Mouse (Mus musculus) heart, embryonic 15.5 days (tissue): ENCODE results near the gene Shisa3. TPM values are rescaled to one million over a fixed set of nuclear protein-coding genes. Genes with fewer than 3 reads are reported as not detected.

Experiments used
- ATAC-seq: fragments of 200-750 bp; cut with Nextera tagmentation; replicated peaks from 2 replicates; pipeline ENCODE4 v1.8.0; 2017; ENCODE audit warnings: low read depth, moderate TSS enrichment; ENCODE audit not compliant: insufficient number of reproducible peaks, insufficient read depth, low FRiP score
- H3K27ac ChIP-seq: fragments of 300-500 bp; sonication (generic); 2 replicates; pipeline ENCODE4 v1.5.1; 2015; ENCODE audit warnings: mild to moderate bottlenecking, inconsistent platforms
- H3K27me3 ChIP-seq: fragments of 300-500 bp; sonication (generic); 2 replicates; pipeline ENCODE4 v1.6.1; 2015; ENCODE audit warnings: inconsistent platforms
- H3K36me3 ChIP-seq: fragments of 300-500 bp; sonication (generic); 2 replicates; pipeline ENCODE4 v1.6.1; 2015; ENCODE audit warnings: mild to moderate bottlenecking, inconsistent platforms
- H3K4me1 ChIP-seq: fragments of 300-500 bp; sonication (generic); replicated peaks from 2 replicates; pipeline ENCODE4 v1.6.1; 2015; ENCODE audit warnings: inconsistent platforms
- H3K4me2 ChIP-seq: fragments of 300-500 bp; sonication (generic); 2 replicates; pipeline ENCODE4 v1.6.1; 2015; ENCODE audit warnings: inconsistent platforms, mild to moderate bottlenecking, moderate library complexity
- H3K4me3 ChIP-seq: fragments of 300-500 bp; sonication (generic); 2 replicates; pipeline ENCODE4 v1.5.1; 2015; ENCODE audit warnings: mild to moderate bottlenecking, inconsistent platforms
- H3K9ac ChIP-seq: fragments of 300-500 bp; sonication (generic); 2 replicates; pipeline ENCODE4 v1.6.1; 2015; ENCODE audit warnings: mild to moderate bottlenecking, inconsistent platforms
- H3K9me3 ChIP-seq: fragments of 300-500 bp; sonication (generic); replicated peaks from 2 replicates; pipeline ENCODE4 v1.6.1; 2016; ENCODE audit warnings: inconsistent platforms
- WGBS: fragments of 180-500 bp; shearing (Covaris S2); methylation state at CpG from one replicate; pipeline ENCODE4 v1.1.7; 2015; ENCODE audit warnings: mixed read lengths; 5-methylcytosine and 5-hydroxymethylcytosine counted together
- microRNA-seq: library from miRNA; unstranded; fragments of <30 nt; microRNA quantifications from one replicate; pipeline ENCODE4, GENCODE M21; 2016
- polyA plus RNA-seq: library from polyadenylated mRNA; unstranded; fragments of >200 nt; fragmentation: Nextera tagmentation; extraction: Ambion mirVana; gene quantifications from 2 replicates; pipeline ENCODE4 v1.2.1, GENCODE M21; 2015

Gene Shisa3
- polyA plus RNA-seq, 1 experiment from 2014 or later = 2.4 TPM

DNA sequence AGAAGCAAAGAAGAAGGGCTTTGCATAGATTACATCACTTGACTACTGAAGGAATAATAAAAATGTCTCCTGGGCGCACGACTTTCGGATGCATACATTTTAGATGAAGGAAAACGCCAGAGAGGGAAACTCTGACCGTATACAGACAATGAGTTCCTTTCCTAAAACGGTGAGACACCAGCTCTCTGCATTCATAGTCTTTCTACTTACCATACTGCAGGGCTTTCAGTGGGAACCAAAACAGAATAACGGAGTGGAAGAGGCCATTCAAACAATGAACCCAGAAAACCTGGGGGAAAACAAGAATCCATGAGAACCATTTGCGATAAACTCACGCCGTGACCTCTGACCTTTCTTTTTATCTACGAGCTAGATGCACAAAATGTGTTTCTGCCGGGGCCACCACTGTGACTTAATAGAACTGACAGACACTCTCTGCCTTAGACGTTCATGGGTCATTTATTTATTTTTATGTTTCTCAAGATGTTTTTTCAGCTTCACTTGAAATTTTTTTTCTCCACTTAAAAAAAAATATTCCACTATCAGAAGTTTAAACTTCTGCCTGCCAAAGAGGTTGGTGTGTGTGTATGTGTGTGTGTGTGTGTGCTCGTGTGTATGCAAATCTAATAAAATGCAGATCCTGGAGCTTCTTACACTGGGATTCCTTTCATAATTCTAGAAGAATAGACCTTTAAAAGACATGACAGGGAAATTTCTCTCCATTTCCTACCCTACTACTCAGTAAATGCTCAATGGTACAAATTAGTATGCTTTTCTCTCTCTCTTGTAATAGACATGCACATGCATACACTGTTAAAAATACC, 48.2 kb downstream of the Shisa3 start:
- Histone ChIP-seq H3K27me3 (no peaks in the 10 kb centered on the region), H3K9me3 (no peaks in the 10 kb centered on the region), H3K27ac (no peak overlapping the region), H3K4me3 (no peak overlapping the region), H3K9ac (no peak overlapping the region), H3K4me1 (peaks cover 5% of the 10 kb centered on the region; the same call in 1 of the 2 replicates), H3K36me3 (no peaks in the 10 kb centered on the region), H3K4me2 (no peak overlapping the region)
- ATAC-seq = no peak
- 74% methylated on average over 14 of the region's 14 CpGs for WGBS

DNA sequence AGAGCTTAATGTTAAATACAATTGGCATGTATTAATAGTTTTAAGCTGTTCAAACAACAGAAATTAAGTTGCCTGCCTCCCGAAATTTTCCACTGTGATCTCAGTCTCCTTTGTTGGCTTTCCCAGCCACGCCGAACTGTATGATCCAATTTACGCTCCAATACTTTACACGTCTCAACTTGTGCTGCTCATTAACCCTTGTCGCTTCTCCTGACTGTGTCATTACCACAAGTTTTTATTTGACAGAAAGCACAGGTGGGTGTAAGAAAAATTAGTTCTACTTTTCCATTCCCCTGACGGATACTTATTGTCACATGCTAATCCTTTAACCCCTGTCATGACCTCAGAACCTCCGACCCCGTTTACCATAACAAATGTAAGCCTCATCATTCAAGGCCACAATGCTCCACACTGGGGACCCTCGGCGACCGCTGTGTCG, 49.2 kb downstream of the Shisa3 start:
- Histone ChIP-seq H3K27ac (no peak overlapping the region), H3K4me1 (peaks cover 5% of the 10 kb centered on the region; the same call in 1 of the 2 replicates), H3K36me3 (no peaks in the 10 kb centered on the region), H3K4me2 (no peak overlapping the region), H3K9ac (no peak overlapping the region), H3K9me3 (no peaks in the 10 kb centered on the region), H3K4me3 (no peak overlapping the region), H3K27me3 (no peaks in the 10 kb centered on the region)
- 73% methylated on average over 13 of the region's 13 CpGs for WGBS
- ATAC-seq = no peak

DNA sequence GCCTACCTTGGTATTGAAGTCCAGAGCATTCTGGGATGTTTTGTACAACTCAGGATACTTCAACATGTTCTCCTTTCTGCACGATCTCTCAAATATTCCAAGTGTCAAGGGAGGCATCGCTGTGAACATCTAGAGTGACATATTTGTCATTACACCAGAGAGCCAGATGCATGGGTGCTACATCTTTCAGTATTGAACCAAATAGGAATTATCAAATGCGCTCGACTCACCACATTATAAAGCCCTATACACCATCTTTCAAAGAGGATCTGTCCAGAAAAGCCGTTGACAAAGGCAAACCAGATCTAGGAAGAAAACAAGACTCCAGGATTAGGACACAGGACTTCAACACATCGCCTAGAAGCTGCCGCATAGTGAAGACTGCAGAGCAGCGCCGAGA, 52.2 kb downstream of the Shisa3 start:
- Histone ChIP-seq H3K27ac (no peak overlapping the region), H3K9ac (no peak overlapping the region), H3K4me2 (no peak overlapping the region), H3K27me3 (no peaks in the 10 kb centered on the region), H3K9me3 (no peaks in the 10 kb centered on the region), H3K4me3 (no peak overlapping the region), H3K36me3 (no peaks in the 10 kb centered on the region), H3K4me1 (peaks cover 4% of the 10 kb centered on the region)
- 86% methylated on average over 9 of the region's 9 CpGs for WGBS
- no peak for ATAC-seq

GRCm38 (mm10) chr5:67662715-67663114, 55.0 kb downstream of the Shisa3 start:
- WGBS = 60% methylated on average over 6 of the region's 6 CpGs
- no peak for ATAC-seq
- H3K9ac ChIP-seq = no peak overlapping the region

GRCm38 (mm10) chr5:67669436-67669896, 61.8 kb downstream of the Shisa3 start:
- ATAC-seq = no peak
- H3K4me3 ChIP-seq = no peak overlapping the region
- no peak overlapping the region for H3K27ac ChIP-seq
- H3K4me1 ChIP-seq = 0 out of 2 replicates have a peak, but pooled peaks cover 5% of the 10 kb centered on the region
- H3K9ac ChIP-seq = no peak overlapping the region
- WGBS = 61% methylated on average over 13 of the region's 13 CpGs
- no peaks in the 10 kb centered on the region for H3K9me3 ChIP-seq
- H3K36me3 ChIP-seq = no peaks in the 10 kb centered on the region
- 0 out of 2 replicates have a peak overlapping the region, but pooled peaks have one; percentile 3 for H3K4me2 ChIP-seq
- H3K27me3 ChIP-seq = no peaks in the 10 kb centered on the region

More at GRCm38 (mm10) chr5:67662715-67663114, 55.0 kb downstream of the Shisa3 start:
- H3K4me3 ChIP-seq = no peak overlapping the region
- H3K4me1 ChIP-seq = no peaks in the 10 kb centered on the region; the same call in 1 of the 2 replicates
- no peak overlapping the region for H3K27ac ChIP-seq
- H3K27me3 ChIP-seq = no peaks in the 10 kb centered on the region
- no peaks in the 10 kb centered on the region for H3K9me3 ChIP-seq
- no peak overlapping the region for H3K4me2 ChIP-seq
- no peaks in the 10 kb centered on the region for H3K36me3 ChIP-seq

DNA sequence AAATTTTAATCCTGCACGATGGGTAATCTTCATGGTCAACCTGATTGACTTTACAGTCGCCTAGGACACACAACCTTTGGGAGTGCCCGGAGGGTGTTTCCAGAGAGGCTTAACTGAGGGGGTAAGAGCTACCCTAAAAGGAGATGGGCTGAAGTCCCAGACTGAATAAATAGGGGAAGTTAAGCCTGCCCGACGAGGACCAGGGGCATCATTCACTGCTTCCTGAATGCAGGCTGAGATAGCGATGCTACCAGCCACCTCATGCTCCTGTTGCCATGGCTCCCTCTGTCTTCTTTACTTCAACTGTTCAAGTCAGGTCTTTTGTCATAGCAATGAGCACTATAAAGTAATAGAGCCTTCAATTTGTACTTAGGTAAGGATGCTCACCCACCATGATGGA, 62.5 kb downstream of the Shisa3 start:
- 76% methylated on average over 6 of the region's 6 CpGs for WGBS
- Histone ChIP-seq H3K36me3 (no peaks in the 10 kb centered on the region), H3K27me3 (no peaks in the 10 kb centered on the region), H3K4me3 (no peak overlapping the region), H3K4me2 (no peak overlapping the region), H3K9me3 (no peaks in the 10 kb centered on the region), H3K9ac (no peak overlapping the region), H3K27ac (no peak overlapping the region), H3K4me1 (0 out of 2 replicates have a peak, but pooled peaks cover 5% of the 10 kb centered on the region)
- ATAC-seq = no peak

GRCm38 (mm10) chr5:67673008-67673407, 65.3 kb downstream of the Shisa3 start:
- Histone ChIP-seq H3K27ac (no peak overlapping the region), H3K4me2 (no peak overlapping the region), H3K4me3 (no peak overlapping the region), H3K9ac (no peak overlapping the region), H3K27me3 (no peaks in the 10 kb centered on the region), H3K4me1 (0 out of 2 replicates have a peak, but pooled peaks cover 5% of the 10 kb centered on the region), H3K36me3 (no peaks in the 10 kb centered on the region), H3K9me3 (no peaks in the 10 kb centered on the region)
- WGBS = 79% methylated on average over 4 of the region's 4 CpGs
- ATAC-seq = no peak

Small RNA genes within 50 kb of the gene (microRNA-seq; reads per million reads assigned to microRNA genes)
- not detected for gene Gm23617

Other genes starting within 250 kb of the Shisa3 start
- 11.9 and 12.2 TPM in 2 replicates for gene Bend4, start 179.6 kb upstream of the Shisa3 start, polyA plus RNA-seq
- 6.2 and 11.9 TPM in 2 replicates for gene Atp8a1, start 239.6 kb downstream of the Shisa3 start, polyA plus RNA-seq